Mouse (Mus musculus) megakaryocyte, embryonic 14.5 days (primary cell): Measurements from ENCODE around the gene Iqcf3.

Experiments used
- FLI1 ChIP-seq: IDR thresholded peaks from 2 replicates; pipeline ENCODE4 v1.6.1; 2012; ENCODE audit warnings: low read length, inconsistent platforms, mixed read lengths
- GATA1 ChIP-seq: IDR thresholded peaks from 3 replicates; pipeline ENCODE4 v1.6.1; 2012; ENCODE audit warnings: mixed read lengths, low read length, inconsistent platforms, borderline replicate concordance

DNA sequence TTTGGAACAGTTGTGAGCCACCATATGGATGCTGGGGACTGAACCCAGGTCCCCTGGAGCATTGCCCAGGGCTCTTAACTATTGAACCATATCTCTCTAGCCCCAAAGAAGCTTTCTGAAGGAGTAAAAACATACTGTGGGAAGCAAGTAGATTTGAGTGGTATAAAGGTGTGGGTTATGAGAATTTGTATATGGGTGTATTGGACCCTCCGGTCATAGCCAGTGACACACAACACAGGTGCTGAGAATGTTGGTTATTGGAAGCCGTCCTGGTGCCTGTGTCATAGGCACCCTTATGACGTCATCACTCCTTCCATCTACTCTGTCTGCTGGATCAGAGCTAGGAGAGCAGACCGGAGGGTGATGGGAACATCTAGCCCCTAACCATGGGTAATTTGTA lies 47.2 kb downstream of the Iqcf3 start, which contains the start of gene Iqcf5:
- TF ChIP-seq FLI1 (no peak), GATA1 (no peak)
